Mouse (Mus musculus): ENCODE measurements around the gene Gmpr2.

The Gmpr2 gene

GRCm38 (mm10) chr14:55681160-55682117, 9.7 kb downstream of the Gmpr2 start, which contains the start of gene Tinf2:
Tinf2 (minus strand) TSS chr14:55681820.
- peak; percentile 99 for DNase-seq (ENCODE audit: low read depth)

- DNase-seq (ENCODE audit: low read depth): no peak
Observed at GRCm38 (mm10) chr14:55682118-55682493, 10.4 kb downstream of the Gmpr2 start.

- no peak for DNase-seq (ENCODE audit: low read depth)
Observed at GRCm38 (mm10) chr14:55689433-55689832, 17.7 kb downstream of the Gmpr2 start.

- no peak for DNase-seq (ENCODE audit: low read depth)
Observed at GRCm38 (mm10) chr14:55697226-55697625, 25.5 kb downstream of the Gmpr2 start.

- no peak for DNase-seq (ENCODE audit: low read depth)
Observed at GRCm38 (mm10) chr14:55701131-55701530, 29.4 kb downstream of the Gmpr2 start.

- no peak for DNase-seq (ENCODE audit: low read depth)
Observed at GRCm38 (mm10) chr14:55702761-55703160, 31.0 kb downstream of the Gmpr2 start.

- DNase-seq (ENCODE audit: low read depth): no peak
Observed at GRCm38 (mm10) chr14:55706051-55706600, 34.4 kb downstream of the Gmpr2 start.

- DNase-seq (ENCODE audit: low read depth): no peak
Observed at GRCm38 (mm10) chr14:55707397-55707796, 35.7 kb downstream of the Gmpr2 start.

- no peak for DNase-seq (ENCODE audit: low read depth)
Observed at GRCm38 (mm10) chr14:55709509-55709908, 37.8 kb downstream of the Gmpr2 start.

GRCm38 (mm10) chr14:55711786-55712185, 40.0 kb downstream of the Gmpr2 start:
- DNase-seq (ENCODE audit: low read depth): no peak

GRCm38 (mm10) chr14:55713007-55713728, 41.4 kb downstream of the Gmpr2 start:
- DNase-seq (ENCODE audit: low read depth): peak; percentile 22

- DNase-seq (ENCODE audit: low read depth): no peak
Observed at GRCm38 (mm10) chr14:55713729-55714122, 42.0 kb downstream of the Gmpr2 start, which contains the start of gene Tgm1. Tgm1 (minus strand) TSS chr14:55713926.

GRCm38 (mm10) chr14:55714893-55715292, 43.2 kb downstream of the Gmpr2 start:
- DNase-seq (ENCODE audit: low read depth): peak; percentile 40

GRCm38 (mm10) chr14:55716271-55716670, 44.5 kb downstream of the Gmpr2 start:
- no peak for DNase-seq (ENCODE audit: low read depth)

GRCm38 (mm10) chr14:55716884-55717283, 45.1 kb downstream of the Gmpr2 start:
- no peak for DNase-seq (ENCODE audit: low read depth)

- no peak for DNase-seq (ENCODE audit: low read depth)
Observed at GRCm38 (mm10) chr14:55719737-55720136, 48.0 kb downstream of the Gmpr2 start.

- DNase-seq (ENCODE audit: low read depth): no peak
Observed at GRCm38 (mm10) chr14:55720666-55721065, 48.9 kb downstream of the Gmpr2 start.

- no peak for DNase-seq (ENCODE audit: low read depth)
Observed at GRCm38 (mm10) chr14:55721076-55721475, 49.3 kb downstream of the Gmpr2 start.

GRCm38 (mm10) chr14:55721700-55722437, 50.1 kb downstream of the Gmpr2 start, which contains the start of gene Rabggta:
Rabggta (minus strand) TSS chr14:55722263.
- DNase-seq (ENCODE audit: low read depth): peak; percentile 97

- DNase-seq (ENCODE audit: low read depth): no peak
Observed at GRCm38 (mm10) chr14:55722438-55722945, 50.8 kb downstream of the Gmpr2 start.

- peak; percentile 36 for DNase-seq (ENCODE audit: low read depth)
Observed at GRCm38 (mm10) chr14:55723433-55723832, 51.7 kb downstream of the Gmpr2 start.

Measured in induced T-regulatory cell, adult 2 months (primary cell).